Mouse (Mus musculus): ENCODE data around the gene Gcnt1.

The Gcnt1 gene

GRCm38 (mm10) chr19:17372701-17373100, at the start of gene Gcnt1:
Gcnt1 (minus strand) TSS chr19:17372844.
- no peak for DNase-seq (ENCODE audit: low spot score)

GRCm38 (mm10) chr19:17417855-17418254, 45.2 kb upstream of the Gcnt1 start:
- no peak for DNase-seq (ENCODE audit: low spot score)

- no peak for DNase-seq (ENCODE audit: low spot score)
These were observed 40.3 kb upstream of the Gcnt1 start for GRCm38 (mm10) chr19:17412915-17413459.

GRCm38 (mm10) chr19:17410465-17411065, 37.9 kb upstream of the Gcnt1 start:
- DNase-seq (ENCODE audit: low spot score): no peak

- no peak for DNase-seq (ENCODE audit: low spot score)
These were observed 36.7 kb upstream of the Gcnt1 start for GRCm38 (mm10) chr19:17409351-17409750.

GRCm38 (mm10) chr19:17408591-17408990, 35.9 kb upstream of the Gcnt1 start:
- no peak for DNase-seq (ENCODE audit: low spot score)

- DNase-seq (ENCODE audit: low spot score): no peak
These were observed 34.2 kb upstream of the Gcnt1 start for GRCm38 (mm10) chr19:17406823-17407222.

- no peak for DNase-seq (ENCODE audit: low spot score)
These were observed 30.5 kb upstream of the Gcnt1 start for GRCm38 (mm10) chr19:17403175-17403574.

GRCm38 (mm10) chr19:17400571-17400970, 27.9 kb upstream of the Gcnt1 start:
- DNase-seq (ENCODE audit: low spot score): no peak

- DNase-seq (ENCODE audit: low spot score): no peak
These were observed 27.3 kb upstream of the Gcnt1 start for GRCm38 (mm10) chr19:17399965-17400364.

GRCm38 (mm10) chr19:17397922-17398321, 25.3 kb upstream of the Gcnt1 start:
- DNase-seq (ENCODE audit: low spot score): no peak

GRCm38 (mm10) chr19:17396802-17397201, 24.2 kb upstream of the Gcnt1 start:
- DNase-seq (ENCODE audit: low spot score): no peak

GRCm38 (mm10) chr19:17393841-17394591, 21.4 kb upstream of the Gcnt1 start, which contains the start of gene Rfk:
Rfk (plus strand) TSS chr19:17394043.
- DNase-seq (ENCODE audit: low spot score): peak; percentile 94

GRCm38 (mm10) chr19:17392866-17393265, 20.2 kb upstream of the Gcnt1 start:
- DNase-seq (ENCODE audit: low spot score): no peak

- DNase-seq (ENCODE audit: low spot score): no peak
These were observed 15.8 kb upstream of the Gcnt1 start for GRCm38 (mm10) chr19:17388404-17388803.

- DNase-seq (ENCODE audit: low spot score): no peak
These were observed 13.8 kb upstream of the Gcnt1 start for GRCm38 (mm10) chr19:17386424-17386823.

GRCm38 (mm10) chr19:17385426-17385825, 12.8 kb upstream of the Gcnt1 start:
- no peak for DNase-seq (ENCODE audit: low spot score)

- DNase-seq (ENCODE audit: low spot score): no peak
These were observed 12.4 kb upstream of the Gcnt1 start for GRCm38 (mm10) chr19:17385022-17385421.

- no peak for DNase-seq (ENCODE audit: low spot score)
These were observed 10.3 kb upstream of the Gcnt1 start for GRCm38 (mm10) chr19:17382807-17383397.

- no peak for DNase-seq (ENCODE audit: low spot score)
These were observed 7.9 kb upstream of the Gcnt1 start for GRCm38 (mm10) chr19:17380549-17380948.

GRCm38 (mm10) chr19:17378845-17379244, 6.2 kb upstream of the Gcnt1 start:
- DNase-seq (ENCODE audit: low spot score): no peak

- DNase-seq (ENCODE audit: low spot score): no peak
These were observed 3.1 kb downstream of the Gcnt1 start for GRCm38 (mm10) chr19:17369581-17369980.

GRCm38 (mm10) chr19:17368557-17368956, 4.1 kb downstream of the Gcnt1 start:
- no peak for DNase-seq (ENCODE audit: low spot score)

Measured in spleen, adult 12 weeks (tissue).